Mouse (Mus musculus): Measurements from ENCODE around the gene Wtip.
"Not testable (repeated sequence)": the region's sequence is repeated elsewhere in the genome, so short reads cannot be mapped to it uniquely, and the experiment has no call there.

Gene Wtip

GRCm38 (mm10) chr7:34116601-34117000, 16.5 kb downstream of the Wtip start:
- no peak for DNase-seq

- no peak for DNase-seq
Observed at GRCm38 (mm10) chr7:34109190-34109589, 23.9 kb downstream of the Wtip start.

GRCm38 (mm10) chr7:34101276-34101675, 31.8 kb downstream of the Wtip start:
- no peak for DNase-seq

- no peak for DNase-seq
Observed at GRCm38 (mm10) chr7:34100002-34100401, 33.1 kb downstream of the Wtip start.

- DNase-seq: no peak
Observed at GRCm38 (mm10) chr7:34094911-34095481, 38.1 kb downstream of the Wtip start, which contains the start of gene Scgb1b30. Gene Scgb1b30 (plus strand): TSS chr7:34095431.

- DNase-seq: not testable (repeated sequence)
Observed at GRCm38 (mm10) chr7:34068132-34068531, 64.9 kb downstream of the Wtip start.

All from cerebellum, adult 11 months (tissue).